Mouse (Mus musculus) G1E (cell line): ENCODE results near the gene Adgrl3. TPM values are rescaled to one million over a fixed set of nuclear protein-coding genes. Genes with fewer than 3 reads are reported as not detected.

Source experiments
- ATAC-seq: 2 replicates; pipeline ENCODE4 v1.8.0; 2016; ENCODE audit warnings: mild to moderate bottlenecking; ENCODE audit not compliant: insufficient number of reproducible peaks, poor library complexity, low FRiP score, severe bottlenecking; ENCODE audit errors: extremely low read depth
- DNase-seq: peaks from one replicate; pipeline ENCODE4 v3.0.0; 2012; ENCODE audit warnings: low spot score
- H3K27me3 ChIP-seq: 2 replicates; pipeline ENCODE4 v1.6.1; 2012; ENCODE audit warnings: mild to moderate bottlenecking, low read length, inconsistent platforms; ENCODE audit not compliant: insufficient read depth
- H3K36me3 ChIP-seq: replicated peaks from 2 replicates; pipeline ENCODE3; 2012; ENCODE audit warnings: mild to moderate bottlenecking, inconsistent platforms
- H3K4me1 ChIP-seq: 2 replicates; pipeline ENCODE4 v1.6.1; 2012; ENCODE audit warnings: low read depth, low read length, inconsistent platforms, mixed read lengths; ENCODE audit not compliant: insufficient read depth
- H3K4me3 ChIP-seq: 2 replicates; pipeline ENCODE4 v1.5.1; 2012; ENCODE audit warnings: low read depth, mild to moderate bottlenecking, inconsistent platforms, low read length, moderate library complexity, mixed read lengths
- H3K9me3 ChIP-seq: replicated peaks from 2 replicates; pipeline ENCODE4 v1.6.1; 2012; ENCODE audit warnings: inconsistent platforms
- CTCF ChIP-seq: IDR thresholded peaks from 2 replicates; pipeline ENCODE4 v1.5.1; 2012; ENCODE audit warnings: low read depth, low read length, inconsistent platforms, mixed read lengths
- GATA1 ChIP-seq: IDR thresholded peaks from 2 replicates; pipeline ENCODE4 v1.6.1; 2012; ENCODE audit warnings: borderline replicate concordance, low read length, inconsistent platforms, mixed read lengths
- GATA2 ChIP-seq: IDR thresholded peaks from 2 replicates; pipeline ENCODE4 v1.6.1; 2012; ENCODE audit warnings: low read depth, low read length, inconsistent platforms, borderline replicate concordance
- POLR2AphosphoS5 ChIP-seq: IDR thresholded peaks from 2 replicates; pipeline ENCODE4 v1.6.1; 2012; ENCODE audit warnings: low read depth, low read length, inconsistent platforms; ENCODE audit not compliant: insufficient replicate concordance
- TAL1 ChIP-seq: conservative IDR thresholded peaks from 2 replicates; pipeline ENCODE4 v1.6.1; 2012; ENCODE audit warnings: low read depth, low read length, inconsistent platforms, mixed read lengths
- polyA plus RNA-seq: library from polyadenylated mRNA; stranded (reverse); fragments of >175 nt; gene quantifications from 2 replicates; pipeline ENCODE4 v1.2.3, GENCODE M21; 2012
- total RNA-seq, 2 experiments: library from RNA; stranded (forward) in 1 of 2; stranded (reverse) in 1 of 2; fragments of 200-1000 nt in 1 of 2; fragments of >200 nt in 1 of 2; fragmentation: Nextera tagmentation in 1 of 2; gene quantifications; 2 replicates each; pipeline ENCODE4 v1.2.3; 2014 to 2017

The Adgrl3 gene
- total and polyA plus RNA-seq, 3 experiments: 0.98 TPM; not detected in 2

- DNase-seq (no peak), ATAC-seq (no peak)
- Histone ChIP-seq H3K4me3 (no peak overlapping the region), H3K9me3 (no peaks in the 10 kb centered on the region), H3K4me1 (no peaks in the 10 kb centered on the region), H3K27me3 (no peaks in the 10 kb centered on the region), H3K36me3 (no peaks in the 10 kb centered on the region)
- TF ChIP-seq POLR2AphosphoS5: no peak
- no peak for TF ChIP-seq TAL1
- TF ChIP-seq GATA2: no peak
- no peak for TF ChIP-seq GATA1
- TF ChIP-seq CTCF: no peak
Measured at GRCm38 (mm10) chr5:81671025-81671424, 651.1 kb downstream of the Adgrl3 start.

DNA sequence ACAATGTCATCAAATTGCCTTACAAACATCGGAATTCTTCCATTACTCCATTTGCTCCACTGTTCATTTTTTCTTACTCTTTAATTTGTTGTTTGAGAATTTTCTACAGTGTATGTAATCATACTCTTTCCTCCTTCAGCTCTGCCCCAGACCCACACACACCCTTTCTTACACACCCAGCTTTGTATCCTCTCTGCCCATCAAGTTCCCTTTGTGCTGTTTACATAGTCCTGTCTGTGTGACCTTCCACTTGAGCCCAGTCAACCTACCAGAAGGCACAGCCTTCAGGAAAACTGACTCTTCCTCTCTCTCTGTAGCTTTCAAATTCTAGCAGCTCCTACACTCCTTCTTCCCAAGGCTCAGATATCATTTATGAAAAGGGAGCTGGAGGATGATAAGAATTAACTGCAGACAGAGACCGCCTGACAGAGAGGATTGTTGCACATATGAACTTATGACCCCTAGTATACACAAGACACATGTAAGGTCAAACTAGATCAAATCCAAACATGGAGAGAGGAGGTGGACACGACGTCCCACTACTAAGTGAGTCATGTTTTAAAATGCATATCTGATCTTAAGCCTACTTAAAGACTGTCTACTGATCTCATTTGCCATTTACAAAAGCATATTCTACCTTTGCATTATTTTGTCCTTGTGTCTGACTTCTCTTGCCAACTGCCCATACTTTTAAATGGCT lies 654.5 kb downstream of the Adgrl3 start:
- H3K4me1 ChIP-seq: no peaks in the 10 kb centered on the region
- TF ChIP-seq TAL1 (no peak), POLR2AphosphoS5 (no peak), CTCF (no peak), GATA1 (no peak), GATA2 (no peak)
- H3K27me3 ChIP-seq: no peaks in the 10 kb centered on the region
- no peak overlapping the region for H3K4me3 ChIP-seq
- no peaks in the 10 kb centered on the region for H3K36me3 ChIP-seq
- DNase-seq (no peak), ATAC-seq (no peak)
- H3K9me3 ChIP-seq: 0 out of 2 replicates have a peak, but pooled peaks cover 3% of the 10 kb centered on the region

- DNase-seq: no peak
- H3K9me3 ChIP-seq: 0 out of 2 replicates have a peak, but pooled peaks cover 3% of the 10 kb centered on the region
- H3K4me3 ChIP-seq: no peak overlapping the region
- no peak for TF ChIP-seq CTCF
- no peak for TF ChIP-seq TAL1
- TF ChIP-seq GATA2: no peak
- TF ChIP-seq GATA1: no peak
- no peak for TF ChIP-seq POLR2AphosphoS5
- no peaks in the 10 kb centered on the region for H3K27me3 ChIP-seq
- H3K36me3 ChIP-seq: no peaks in the 10 kb centered on the region
- no peaks in the 10 kb centered on the region for H3K4me1 ChIP-seq
- ATAC-seq: no peak
Measured at GRCm38 (mm10) chr5:81674975-81675371, 655.0 kb downstream of the Adgrl3 start.

- ATAC-seq: no peak
- TF ChIP-seq POLR2AphosphoS5 (no peak), GATA2 (no peak)
- Histone ChIP-seq H3K9me3 (0 out of 2 replicates have a peak, but pooled peaks cover 3% of the 10 kb centered on the region), H3K36me3 (no peaks in the 10 kb centered on the region), H3K4me1 (no peaks in the 10 kb centered on the region), H3K4me3 (no peak overlapping the region), H3K27me3 (no peaks in the 10 kb centered on the region)
- no peak for DNase-seq
Measured at GRCm38 (mm10) chr5:81676896-81677295, 657.0 kb downstream of the Adgrl3 start.

DNA sequence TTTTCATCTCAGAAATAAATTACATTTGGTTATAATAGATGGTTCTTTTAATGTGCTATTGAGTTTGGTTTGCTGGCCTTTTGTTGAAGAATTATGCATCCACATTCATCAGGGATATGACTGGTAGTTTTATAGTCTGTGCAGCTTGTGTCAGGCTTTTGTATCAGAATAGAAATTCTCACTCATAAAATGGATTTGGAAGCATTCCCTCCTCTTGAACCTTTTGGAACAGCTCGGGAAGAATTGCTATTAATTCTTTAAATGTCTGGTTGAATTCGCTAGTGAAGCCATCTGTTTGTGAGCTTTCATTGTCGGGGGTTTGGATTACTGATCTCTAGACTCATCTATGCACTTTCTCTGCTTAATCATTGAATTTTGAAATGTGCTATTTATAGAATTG lies 666.3 kb downstream of the Adgrl3 start:
- H3K4me3 ChIP-seq: no peak overlapping the region
- no peak for ATAC-seq
- TF ChIP-seq CTCF: no peak
- TF ChIP-seq GATA1: no peak
- TF ChIP-seq GATA2: no peak
- TF ChIP-seq POLR2AphosphoS5: no peak
- TF ChIP-seq TAL1: no peak

GRCm38 (mm10) chr5:81686845-81687244 lies 666.9 kb downstream of the Adgrl3 start:
- Histone ChIP-seq H3K36me3 (no peaks in the 10 kb centered on the region), H3K9me3 (peaks cover 4% of the 10 kb centered on the region; the same call in 1 of the 2 replicates), H3K27me3 (no peaks in the 10 kb centered on the region), H3K4me1 (no peaks in the 10 kb centered on the region), H3K4me3 (no peak overlapping the region)
- DNase-seq: no peak
- TF ChIP-seq CTCF: no peak
- no peak for TF ChIP-seq TAL1
- no peak for ATAC-seq

More for the DNA sequence above, 666.3 kb downstream of the Adgrl3 start:
- H3K36me3 ChIP-seq: no peaks in the 10 kb centered on the region
- H3K27me3 ChIP-seq: no peaks in the 10 kb centered on the region
- H3K9me3 ChIP-seq: peaks cover 4% of the 10 kb centered on the region; the same call in 1 of the 2 replicates
- no peaks in the 10 kb centered on the region for H3K4me1 ChIP-seq
- DNase-seq: no peak
